Mouse (Mus musculus): ENCODE measurements around the gene Rsrc1.

GRCm38 (mm10) chr3:66973391-66973943 lies 7.7 kb upstream of the Rsrc1 start:
- no peak for TF ChIP-seq CTCF (IDR thresholded peaks at IDR 0.05; ENCODE audit: borderline replicate concordance, extremely low read depth, insufficient read depth, insufficient read length)
- no peak for TF ChIP-seq POLR2A (IDR thresholded peaks at IDR 0.05; ENCODE audit: borderline replicate concordance, extremely low read depth, insufficient read depth, insufficient read length, poor library complexity, severe bottlenecking)

All from brain, embryonic 14.5 days (tissue).